Mouse (Mus musculus): Measurements from ENCODE around the gene Ankrd49. TPM values are rescaled to one million over a fixed set of nuclear protein-coding genes. Genes with fewer than 3 reads are reported as not detected.

The Ankrd49 gene
- polyA plus RNA-seq, 1 experiment from 2014 or later: 50.0 TPM

- Histone ChIP-seq H3K9ac (ENCODE audit: low read length) (no peak overlapping the region; the same call in 1 of the 2 replicates), H3K4me1 (ENCODE audit: control insufficient read depth, insufficient read depth, low read length) (peaks cover 4% of the 10 kb centered on the region), H3K9me3 (ENCODE audit: control insufficient read depth, low read length) (no peaks in the 10 kb centered on the region), H3K4me3 (ENCODE audit: low read depth, low read length) (no peak overlapping the region), H3K36me3 (ENCODE audit: control insufficient read depth, insufficient read depth, low read length) (no peaks in the 10 kb centered on the region), H3K27ac (replicated peaks; ENCODE audit: low read depth, low read length) (no peak overlapping the region), H3K27me3 (ENCODE audit: control insufficient read depth, insufficient read depth, low read length) (no peaks in the 10 kb centered on the region), H3K4me2 (ENCODE audit: low read depth, severe bottlenecking) (no peak overlapping the region)
- peak; percentile 34 for DNase-seq (ENCODE audit: low spot score)
- 25% methylated on average over 9 of the region's 9 CpGs for WGBS
- 0 out of 2 replicates have a peak, but pooled peaks have one; percentile 54 for ATAC-seq (ENCODE audit: insufficient number of reproducible peaks, low FRiP score, low TSS enrichment, low read depth)
Measured at GRCm38 (mm10) chr9:14730941-14731541, 53.6 kb downstream of the Ankrd49 start.

Other genes starting within 250 kb of the Ankrd49 start
- 36.9 and 40.0 TPM in 2 replicates for gene Amotl1, start 139.8 kb downstream of the Ankrd49 start, polyA plus RNA-seq (2014; fragmentation: Nextera tagmentation; extraction: Ambion mirVana)
- 0.09 TPM in 1 of 2 replicates, not detected in the other for gene Piwil4, start 44.1 kb downstream of the Ankrd49 start, polyA plus RNA-seq (2014; fragmentation: Nextera tagmentation; extraction: Ambion mirVana)
- 5.2 TPM in 2 replicates for gene Fut4, start 32.5 kb downstream of the Ankrd49 start, polyA plus RNA-seq (2014; fragmentation: Nextera tagmentation; extraction: Ambion mirVana)
- not detected in 2 replicates for gene 1700012B09Rik, start 13.8 kb downstream of the Ankrd49 start, polyA plus RNA-seq (2014; fragmentation: Nextera tagmentation; extraction: Ambion mirVana)
- 38.7 and 40.3 TPM in 2 replicates for gene Mre11a, start 202 bp downstream of the Ankrd49 start, polyA plus RNA-seq (2014; fragmentation: Nextera tagmentation; extraction: Ambion mirVana)
- 0.05 TPM in 1 of 2 replicates, not detected in the other for gene Gpr83, start 75.4 kb upstream of the Ankrd49 start, polyA plus RNA-seq (2014; fragmentation: Nextera tagmentation; extraction: Ambion mirVana)
- gene Izumo1r, start 119.1 kb upstream of the Ankrd49 start, polyA plus RNA-seq (2014; fragmentation: Nextera tagmentation; extraction: Ambion mirVana): 0.16 TPM in 1 of 2 replicates, not detected in the other

Measured in limb, embryonic 11.5 days (tissue).